Comparison of ENCODE assay signal across 10 mouse cellular contexts in the genomic region with DNA sequence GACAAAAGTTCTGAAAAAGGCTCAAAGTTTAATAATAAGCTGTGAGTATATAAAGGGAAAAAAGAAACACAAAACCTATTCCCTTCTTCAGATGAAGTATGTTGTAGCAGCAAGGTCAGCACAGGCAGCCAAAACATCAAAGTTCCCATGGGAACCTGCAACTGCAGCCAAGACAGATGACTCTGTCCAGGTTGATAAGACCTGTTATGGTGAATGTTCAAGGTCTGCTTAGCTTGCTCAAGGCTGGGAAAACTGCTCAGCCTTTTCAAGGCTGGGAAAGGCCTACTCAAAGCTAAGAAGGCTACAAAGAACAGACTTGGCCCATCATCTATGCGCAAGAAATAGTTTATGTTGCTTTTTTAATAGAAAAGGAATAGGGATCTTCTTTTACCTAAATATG.
"Had no signal": no experiment of that assay in that cellular context is flagged by ENCODE, and none has a peak within 500 bp of the region (broad histone marks: within the 10 kb centered on the region; RNA-seq: fewer than 3 reads in every experiment).

No protein-coding gene starts in this region.

- DNase-seq: kidney, adult 9 months; kidney, postnatal 14 days; kidney, postnatal 4 days; left cerebral cortex, postnatal 4 days; liver, postnatal 0 days; lung, embryonic 14.5 days; right cerebral cortex, postnatal 14 days; right cerebral cortex, postnatal 4 days; thymus, adult 18-20 months; thymus, postnatal 36 days had no signal
